Mouse (Mus musculus) ovary, postnatal 14 days (tissue): ENCODE measurements around the gene Tcea2.

Source experiments
- DNase-seq: peaks from one replicate; pipeline ENCODE4 v3.0.0; 2022; ENCODE audit warnings: low spot score

The Tcea2 gene

GRCm38 (mm10) chr2:181679951-181680715 lies at the start of gene Tcea2:
Tcea2 (plus strand) TSS chr2:181680310.
- no peak for DNase-seq

GRCm38 (mm10) chr2:181632624-181633023 lies 47.5 kb upstream of the Tcea2 start:
- DNase-seq: no peak

GRCm38 (mm10) chr2:181635865-181636264 lies 44.2 kb upstream of the Tcea2 start:
- no peak for DNase-seq

- DNase-seq: peak; percentile 41
Measured at GRCm38 (mm10) chr2:181644361-181644760, 35.7 kb upstream of the Tcea2 start.

GRCm38 (mm10) chr2:181645666-181646065 lies 34.4 kb upstream of the Tcea2 start:
- no peak for DNase-seq

GRCm38 (mm10) chr2:181646626-181647472 lies 33.3 kb upstream of the Tcea2 start:
- no peak for DNase-seq

GRCm38 (mm10) chr2:181648926-181649325 lies 31.2 kb upstream of the Tcea2 start:
- DNase-seq: no peak

- no peak for DNase-seq
Measured at GRCm38 (mm10) chr2:181653065-181653464, 27.0 kb upstream of the Tcea2 start.

GRCm38 (mm10) chr2:181653523-181653922 lies 26.6 kb upstream of the Tcea2 start:
- DNase-seq: no peak

- no peak for DNase-seq
Measured at GRCm38 (mm10) chr2:181656734-181657133, 23.4 kb upstream of the Tcea2 start, which contains the start of gene Gm29797. Gm29797 (plus strand) TSS chr2:181657034.

GRCm38 (mm10) chr2:181657441-181657840 lies 22.7 kb upstream of the Tcea2 start:
- no peak for DNase-seq

GRCm38 (mm10) chr2:181658528-181658927 lies 21.6 kb upstream of the Tcea2 start:
- no peak for DNase-seq

- no peak for DNase-seq
Measured at GRCm38 (mm10) chr2:181658930-181659555, 21.1 kb upstream of the Tcea2 start.

- DNase-seq: peak; percentile 81
Measured at GRCm38 (mm10) chr2:181659609-181660055, 20.5 kb upstream of the Tcea2 start.

- DNase-seq: no peak
Measured at GRCm38 (mm10) chr2:181662620-181663297, 17.4 kb upstream of the Tcea2 start.

- no peak for DNase-seq
Measured at GRCm38 (mm10) chr2:181663298-181663630, 16.8 kb upstream of the Tcea2 start.

GRCm38 (mm10) chr2:181670285-181670912 lies 9.7 kb upstream of the Tcea2 start:
- DNase-seq: no peak

- DNase-seq: no peak
Measured at GRCm38 (mm10) chr2:181670913-181671311, 9.2 kb upstream of the Tcea2 start.

- peak; percentile 45 for DNase-seq
Measured at GRCm38 (mm10) chr2:181671326-181671725, 8.8 kb upstream of the Tcea2 start, which contains the start of gene Sox18. Sox18 (minus strand) TSS chr2:181671640.

GRCm38 (mm10) chr2:181671984-181672383 lies 8.1 kb upstream of the Tcea2 start:
- DNase-seq: no peak

- no peak for DNase-seq
Measured at GRCm38 (mm10) chr2:181673501-181673900, 6.6 kb upstream of the Tcea2 start.
